Mouse (Mus musculus) liver, adult 2 months (tissue): Measurements from ENCODE around the gene Cd164l2.

Source experiments
- CTCF ChIP-seq: fragments of 200-500 bp; IDR thresholded peaks from 2 replicates; pipeline ENCODE4 v1.5.1; 2011; ENCODE audit warnings: low read depth, low read length, control low read depth
- POLR2A ChIP-seq: fragments of 200-500 bp; IDR thresholded peaks from 2 replicates; pipeline ENCODE4 v1.6.1; 2011; ENCODE audit warnings: low read length, control low read depth; ENCODE audit not compliant: insufficient read depth; ENCODE audit errors: extremely low read depth

DNA sequence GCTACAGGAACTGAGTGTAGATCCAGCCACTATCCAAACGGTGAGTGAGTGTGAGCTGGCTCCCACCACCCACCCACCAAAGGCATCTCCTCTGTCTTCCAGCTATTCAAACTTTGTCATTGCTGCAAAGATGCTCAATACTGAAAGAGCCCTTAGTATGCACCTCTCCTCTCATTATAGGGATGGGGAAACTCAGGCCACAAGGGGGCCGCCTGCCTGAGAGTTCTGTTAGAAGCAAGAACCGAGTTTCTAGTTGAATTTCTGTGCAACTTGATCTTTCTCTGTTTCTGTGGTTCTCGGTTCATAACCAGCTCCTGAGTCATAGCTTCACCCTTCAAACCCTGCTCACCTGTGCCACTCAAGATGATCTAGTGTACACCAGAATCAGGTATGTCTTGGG is 40.2 kb downstream of the Cd164l2 start:
- no peak for TF ChIP-seq CTCF
- no peak for TF ChIP-seq POLR2A
